Mouse (Mus musculus) liver, embryonic 16.5 days (tissue): ENCODE measurements around the gene Poc1b. TPM values are rescaled to one million over a fixed set of nuclear protein-coding genes. Genes with fewer than 3 reads are reported as not detected.

Experiments
- ATAC-seq: fragments of 200-750 bp; cut with Nextera tagmentation; 2 replicates; pipeline ENCODE4 v1.8.0; 2017; ENCODE audit warnings: low read depth, mild to moderate bottlenecking, moderate number of reproducible peaks, moderate library complexity
- H3K27ac ChIP-seq: fragments of 300-500 bp; sonication (generic); 2 replicates; pipeline ENCODE4 v1.5.1; 2014; ENCODE audit warnings: mild to moderate bottlenecking, low read length
- H3K27me3 ChIP-seq: fragments of 300-500 bp; sonication (generic); 2 replicates; pipeline ENCODE4 v1.6.1; 2014; ENCODE audit warnings: low read depth, low read length, mixed read lengths; ENCODE audit not compliant: control insufficient read depth, insufficient read depth
- H3K36me3 ChIP-seq: fragments of 300-500 bp; sonication (generic); 2 replicates; pipeline ENCODE4 v1.6.1; 2014; ENCODE audit warnings: mild to moderate bottlenecking; ENCODE audit not compliant: control insufficient read depth, insufficient read depth
- H3K4me1 ChIP-seq: fragments of 300-500 bp; sonication (generic); 2 replicates; pipeline ENCODE4 v1.6.1; 2014; ENCODE audit warnings: low read depth, low read length, mixed read lengths; ENCODE audit not compliant: control insufficient read depth
- H3K4me2 ChIP-seq: fragments of 300-500 bp; sonication (generic); 2 replicates; pipeline ENCODE4 v1.6.1; 2014; ENCODE audit warnings: low read depth, low read length, mixed read lengths
- H3K4me3 ChIP-seq: fragments of 300-500 bp; sonication (generic); 2 replicates; pipeline ENCODE4 v1.5.1; 2014; ENCODE audit warnings: low read depth, mild to moderate bottlenecking, low read length
- H3K9ac ChIP-seq: fragments of 300-500 bp; sonication (generic); 2 replicates; pipeline ENCODE4 v1.6.1; 2014; ENCODE audit warnings: low read depth, low read length
- H3K9me3 ChIP-seq: fragments of 300-500 bp; sonication (generic); replicated peaks from 2 replicates; pipeline ENCODE4 v1.6.1; 2016; ENCODE audit warnings: low read length; ENCODE audit not compliant: control insufficient read depth
- WGBS: fragments of 180-500 bp; shearing (Covaris S2); extraction: QIAGEN DNeasy Blood & Tissue Kit; methylation state at CpG from one replicate; pipeline ENCODE4 v1.1.7; 2014; ENCODE audit not compliant: insufficient replicate concordance; 5-methylcytosine and 5-hydroxymethylcytosine counted together
- polyA plus RNA-seq: library from polyadenylated mRNA; unstranded; fragments of >200 nt; fragmentation: Nextera tagmentation; extraction: Ambion mirVana; gene quantifications from 2 replicates; pipeline ENCODE4 v1.2.1, GENCODE M21; 2015

Gene Poc1b
- polyA plus RNA-seq: 4.9 and 6.8 TPM in 2 replicates

DNA sequence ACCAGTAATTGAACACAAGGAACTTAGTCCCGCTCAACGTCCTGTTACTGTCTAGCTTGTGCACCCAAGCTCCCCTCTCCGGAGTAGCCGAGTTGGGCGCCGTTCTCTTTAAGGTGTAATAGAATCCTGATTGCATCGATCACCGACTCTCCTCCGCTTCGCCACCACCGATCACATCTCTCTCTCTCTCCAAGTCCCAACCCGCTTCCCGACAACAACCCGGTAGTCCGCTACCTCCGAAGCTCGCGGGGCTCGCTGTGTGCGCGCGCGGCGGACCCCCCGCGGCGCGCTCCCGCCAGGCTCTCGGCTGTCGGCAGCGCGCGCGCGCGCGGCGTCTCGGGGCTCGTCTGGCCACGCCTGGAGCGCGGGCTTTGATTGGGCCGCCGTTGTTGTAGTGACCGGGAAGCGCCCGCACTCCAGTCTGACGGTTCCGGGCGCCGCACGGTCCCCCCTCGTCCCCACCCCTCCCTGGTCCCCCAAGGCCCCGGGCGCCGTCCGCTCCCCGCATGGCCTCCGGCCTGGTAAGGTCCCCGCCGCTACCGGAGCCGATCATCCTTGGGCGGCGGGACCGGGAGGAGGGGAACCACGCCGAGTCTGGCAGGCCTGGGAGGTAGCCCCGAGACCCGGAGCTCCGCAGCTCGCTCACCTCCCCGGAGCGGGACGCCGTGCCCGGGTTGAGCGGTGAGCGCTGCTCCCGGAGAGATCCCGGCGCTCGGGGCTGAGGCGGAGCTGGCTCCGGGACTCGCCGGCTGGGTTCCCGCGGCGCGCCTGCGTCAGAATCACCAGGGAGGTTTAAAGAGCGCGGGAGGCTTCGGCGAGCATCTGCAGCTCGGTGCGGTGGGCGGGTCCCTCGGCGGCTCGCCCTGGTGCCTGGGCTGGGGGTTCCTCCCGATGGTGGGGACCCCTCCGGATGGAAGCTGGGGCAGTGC, at the start of gene Poc1b:
TSS of gene Poc1b (plus strand) at position 334 of the 929 bp plus-strand sequence.
- peaks cover 12% of the 10 kb centered on the region for H3K4me1 ChIP-seq
- H3K9ac ChIP-seq: peak within 1 kb of the TSS; percentile 85
- peaks cover 5% of the 10 kb centered on the region for H3K36me3 ChIP-seq
- under 1% methylated on average over 92 of the region's 106 CpGs for WGBS
- ATAC-seq: peak; percentile 89
- H3K4me2 ChIP-seq: peak within 1 kb of the TSS; percentile 98
- no peaks in the 10 kb centered on the region for H3K9me3 ChIP-seq
- H3K4me3 ChIP-seq: peak within 1 kb of the TSS; percentile 97
- H3K27me3 ChIP-seq: no peaks in the 10 kb centered on the region
- H3K27ac ChIP-seq: peak within 1 kb of the TSS; percentile 87

DNA sequence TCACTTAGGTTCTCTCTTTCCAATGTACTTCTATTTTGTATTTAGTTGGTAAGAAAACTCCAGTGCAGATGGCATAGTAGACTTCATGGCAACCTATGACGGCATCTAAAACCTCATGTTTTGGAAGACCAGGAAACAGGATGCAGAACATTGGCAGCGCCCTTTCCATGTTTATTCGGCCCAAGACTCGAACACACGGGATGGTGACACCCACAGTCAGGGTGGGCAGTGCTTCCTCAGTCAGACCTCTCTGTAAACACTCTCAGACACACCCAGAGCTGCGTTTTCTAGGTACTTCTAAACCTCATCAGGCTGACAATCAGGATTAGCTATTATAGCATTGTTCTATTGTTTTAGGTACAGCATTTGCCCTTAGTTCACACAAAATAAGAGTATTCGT, 46.2 kb upstream of the Poc1b start:
- Histone ChIP-seq H3K27ac (no peak overlapping the region), H3K36me3 (no peaks in the 10 kb centered on the region), H3K4me2 (no peak overlapping the region), H3K4me3 (no peak overlapping the region), H3K9me3 (no peaks in the 10 kb centered on the region), H3K9ac (no peak overlapping the region), H3K4me1 (no peaks in the 10 kb centered on the region), H3K27me3 (no peaks in the 10 kb centered on the region)
- 61% methylated on average over 7 of the region's 7 CpGs for WGBS
- ATAC-seq: no peak

DNA sequence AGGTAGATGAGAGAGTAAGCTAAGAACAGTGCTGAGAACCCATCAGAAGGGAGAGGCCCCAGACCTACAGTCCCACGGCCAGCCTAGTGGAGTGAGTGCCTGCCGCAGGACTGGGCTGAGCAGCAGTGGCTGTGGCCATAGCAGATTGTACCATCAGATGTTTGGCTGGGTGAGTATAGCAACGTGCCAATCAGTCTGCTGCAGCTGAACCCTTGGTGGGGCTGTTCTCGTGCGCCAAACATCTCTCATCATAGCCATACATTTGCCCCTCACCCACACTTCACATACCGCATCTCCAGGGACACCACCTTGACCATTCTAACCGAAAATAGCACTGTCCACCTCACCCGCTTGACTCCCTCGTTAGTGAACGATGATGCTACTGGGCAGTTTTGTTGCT, 45.4 kb upstream of the Poc1b start:
- Histone ChIP-seq H3K9ac (no peak overlapping the region), H3K27ac (no peak overlapping the region), H3K4me3 (no peak overlapping the region), H3K4me2 (no peak overlapping the region), H3K4me1 (no peaks in the 10 kb centered on the region), H3K9me3 (no peaks in the 10 kb centered on the region), H3K27me3 (no peaks in the 10 kb centered on the region), H3K36me3 (no peaks in the 10 kb centered on the region)
- WGBS: 65% methylated on average over 10 of the region's 10 CpGs
- no peak for ATAC-seq

DNA sequence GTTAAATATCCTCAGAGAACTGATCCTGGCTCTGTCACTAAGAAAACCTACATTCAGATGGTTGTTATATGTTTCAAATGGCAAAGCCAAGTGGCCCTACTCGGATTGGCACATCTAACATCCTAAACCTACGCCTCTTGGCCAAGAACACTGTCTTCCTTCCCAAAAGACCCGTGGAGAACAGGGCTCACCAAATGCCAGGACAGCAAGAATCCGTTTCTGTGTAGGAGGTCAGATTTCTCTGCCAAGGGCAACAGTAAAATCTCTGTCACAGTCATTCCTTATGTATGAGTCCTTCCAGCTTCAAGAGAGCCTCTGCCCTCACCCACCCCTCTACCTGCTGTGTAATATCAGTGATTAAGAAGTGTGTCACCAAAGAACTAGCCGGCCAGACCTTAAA, 44.3 kb upstream of the Poc1b start:
- no peak overlapping the region for H3K9ac ChIP-seq
- H3K4me3 ChIP-seq: no peak overlapping the region
- 50% methylated on average over 5 of the region's 5 CpGs for WGBS
- H3K4me1 ChIP-seq: no peaks in the 10 kb centered on the region
- H3K36me3 ChIP-seq: no peaks in the 10 kb centered on the region
- H3K27ac ChIP-seq: no peak overlapping the region
- no peaks in the 10 kb centered on the region for H3K27me3 ChIP-seq
- H3K9me3 ChIP-seq: no peaks in the 10 kb centered on the region
- no peak for ATAC-seq
- H3K4me2 ChIP-seq: no peak overlapping the region

DNA sequence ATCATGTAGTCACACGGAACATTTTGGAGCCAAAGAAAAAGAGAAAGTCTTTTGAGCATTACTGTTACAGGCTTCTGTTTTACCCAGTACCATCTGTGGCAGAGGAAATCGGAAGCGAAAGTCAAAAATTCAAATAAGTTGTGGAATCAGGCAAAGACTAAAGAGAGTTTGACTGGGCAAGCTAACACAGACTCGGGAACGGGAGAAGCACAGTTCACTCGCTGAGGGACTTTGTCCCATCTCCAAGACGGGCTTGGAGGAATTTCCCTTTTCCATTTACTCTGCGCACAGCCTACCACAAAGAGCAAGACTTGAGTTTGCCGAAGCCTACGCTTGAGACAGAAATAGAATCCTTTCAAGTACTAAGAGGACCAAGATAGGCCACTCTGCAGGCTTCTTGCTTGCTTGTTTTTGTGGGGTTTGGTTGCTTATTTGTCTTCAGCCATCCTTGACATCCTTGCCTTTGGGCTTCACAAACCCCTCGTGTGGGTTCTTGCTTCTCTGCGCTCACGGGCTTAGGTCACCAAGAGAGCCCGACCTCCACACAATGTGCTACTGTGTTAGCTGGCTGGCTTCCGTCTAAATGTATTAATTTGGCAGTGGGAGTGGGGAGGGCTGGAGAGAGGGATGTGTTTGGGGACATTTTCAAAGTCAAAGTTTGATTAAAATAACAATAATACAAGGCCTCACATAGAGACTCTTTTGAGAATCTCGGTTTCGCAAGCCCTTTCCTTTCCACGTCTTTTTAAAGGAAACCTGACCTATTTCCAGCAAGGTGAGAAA, 30.5 kb upstream of the Poc1b start:
- Histone ChIP-seq H3K9ac (no peak overlapping the region), H3K9me3 (no peaks in the 10 kb centered on the region), H3K4me2 (no peak overlapping the region), H3K4me1 (no peaks in the 10 kb centered on the region), H3K27ac (no peak overlapping the region), H3K27me3 (no peaks in the 10 kb centered on the region), H3K36me3 (no peaks in the 10 kb centered on the region), H3K4me3 (no peak overlapping the region)
- WGBS: 73% methylated on average over 18 of the region's 18 CpGs
- ATAC-seq: no peak

DNA sequence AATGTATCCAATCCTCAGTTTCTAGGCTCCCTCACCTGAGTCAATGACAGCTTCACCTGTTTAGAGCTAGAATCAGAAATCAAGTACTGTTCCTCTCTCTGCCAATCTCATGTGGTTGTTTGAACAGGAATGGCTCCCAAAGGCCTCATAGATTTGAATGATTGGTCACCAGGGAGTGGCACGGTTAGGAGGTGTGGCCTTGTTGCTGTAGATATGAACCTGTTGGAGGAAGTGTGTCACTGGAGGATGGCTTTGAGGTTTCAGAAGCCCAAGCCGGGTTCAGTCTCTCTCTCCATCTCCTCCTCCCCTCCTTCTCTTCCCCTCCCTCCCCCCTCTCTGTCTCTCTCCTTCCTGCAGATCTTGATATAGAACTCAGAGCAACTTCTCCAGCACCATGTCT, 28.2 kb upstream of the Poc1b start:
- no peaks in the 10 kb centered on the region for H3K9me3 ChIP-seq

DNA sequence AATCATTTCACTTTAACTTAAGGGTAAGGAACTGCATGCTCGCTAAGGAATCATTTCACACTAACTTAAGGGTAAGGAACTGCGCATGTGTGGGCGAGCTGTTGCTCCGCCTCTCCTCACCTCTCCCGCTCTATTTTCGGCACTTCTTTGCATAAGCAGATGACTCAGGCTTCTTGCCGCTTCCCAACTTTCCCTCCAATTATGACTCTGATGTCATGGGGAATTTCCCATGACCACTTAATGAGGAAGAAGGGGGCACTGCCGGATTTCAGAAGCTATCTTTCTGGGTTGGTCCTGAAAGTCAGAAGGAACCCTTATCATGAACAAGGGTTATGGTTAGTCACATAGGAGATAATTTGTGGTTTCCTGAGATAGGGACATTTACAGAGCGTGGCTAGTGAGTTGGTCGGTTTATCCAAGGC, 25.3 kb upstream of the Poc1b start:
- no peaks in the 10 kb centered on the region for H3K4me1 ChIP-seq
- 44% methylated on average over 10 of the region's 10 CpGs for WGBS
- no peaks in the 10 kb centered on the region for H3K36me3 ChIP-seq
- ATAC-seq: no peak
- H3K9ac ChIP-seq: no peak overlapping the region
- no peak overlapping the region for H3K27ac ChIP-seq
- H3K27me3 ChIP-seq: no peaks in the 10 kb centered on the region
- H3K4me2 ChIP-seq: no peak overlapping the region
- H3K9me3 ChIP-seq: no peaks in the 10 kb centered on the region
- H3K4me3 ChIP-seq: no peak overlapping the region

More for the DNA sequence above, 28.2 kb upstream of the Poc1b start:
- H3K4me3 ChIP-seq: no peak overlapping the region
- H3K4me1 ChIP-seq: no peaks in the 10 kb centered on the region
- no peaks in the 10 kb centered on the region for H3K27me3 ChIP-seq
- ATAC-seq: no peak
- no peak overlapping the region for H3K27ac ChIP-seq
- 27% methylated on average over 2 of the region's 2 CpGs for WGBS
- no peak overlapping the region for H3K4me2 ChIP-seq
- no peak overlapping the region for H3K9ac ChIP-seq
- H3K36me3 ChIP-seq: no peaks in the 10 kb centered on the region

DNA sequence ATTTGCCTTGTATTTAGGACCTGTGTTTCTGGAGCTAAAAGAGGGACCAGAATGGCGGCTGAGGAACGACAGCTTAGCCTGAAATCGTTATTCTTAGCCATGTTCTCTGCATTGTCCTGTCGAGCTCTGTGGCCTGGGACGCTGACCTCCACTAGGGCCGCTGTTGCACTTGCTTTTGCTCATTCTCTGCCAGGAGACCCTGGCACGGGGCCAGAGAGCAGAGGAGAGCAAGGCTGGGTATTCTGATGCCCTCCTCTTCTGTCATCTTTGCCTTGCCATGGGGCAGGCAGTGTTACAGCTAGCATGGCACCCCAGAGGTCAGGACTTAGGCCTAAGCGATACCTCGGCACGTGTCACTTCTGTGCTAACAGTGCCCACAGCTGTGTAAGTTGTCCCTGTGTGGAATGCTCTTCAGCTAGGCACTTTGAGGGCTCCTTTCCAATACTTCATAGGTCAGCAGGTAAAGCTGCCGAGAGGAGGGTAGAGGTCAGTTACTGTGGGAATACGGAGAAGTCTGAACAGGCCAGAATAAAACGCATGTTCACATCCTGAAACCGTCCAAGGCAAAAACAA, 23.3 kb upstream of the Poc1b start:
- WGBS: 75% methylated on average over 14 of the region's 14 CpGs
- ATAC-seq: no peak
- H3K27me3 ChIP-seq: no peaks in the 10 kb centered on the region
- no peak overlapping the region for H3K9ac ChIP-seq
- no peaks in the 10 kb centered on the region for H3K36me3 ChIP-seq
- H3K4me2 ChIP-seq: no peak overlapping the region
- no peaks in the 10 kb centered on the region for H3K9me3 ChIP-seq
- no peaks in the 10 kb centered on the region for H3K4me1 ChIP-seq
- no peak overlapping the region for H3K27ac ChIP-seq
- H3K4me3 ChIP-seq: no peak overlapping the region
